Mouse (Mus musculus): ENCODE measurements around the gene Pacrg. TPM values are rescaled to one million over a fixed set of nuclear protein-coding genes. Genes with fewer than 3 reads are reported as not detected.

Pacrg gene
- polyA plus RNA-seq, 1 experiment from 2014 or later, result 0.57 TPM

GRCm38 (mm10) chr17:10614696-10615095, 225.4 kb downstream of the Pacrg start:
- no peak overlapping the region for H3K27ac ChIP-seq (ENCODE audit: low read depth, low read length)
- TF ChIP-seq CTCF (IDR thresholded peaks at IDR 0.05; ENCODE audit: low read depth), result no peak
- no peaks in the 10 kb centered on the region for H3K27me3 ChIP-seq (replicated peaks; ENCODE audit: control insufficient read depth, insufficient read depth, low read length)
- WGBS, result 73% methylated on average over 6 of the region's 6 CpGs
- no peaks in the 10 kb centered on the region for H3K4me1 ChIP-seq (replicated peaks; ENCODE audit: control insufficient read depth, insufficient read depth, low read length)
- H3K9me3 ChIP-seq (ENCODE audit: control insufficient read depth), result no peaks in the 10 kb centered on the region
- no peak overlapping the region for H3K4me2 ChIP-seq (replicated peaks; ENCODE audit: low read depth)
- no peak for ATAC-seq
- H3K9ac ChIP-seq (ENCODE audit: low read depth, low read length), result no peak overlapping the region
- no peaks in the 10 kb centered on the region for H3K36me3 ChIP-seq (ENCODE audit: control insufficient read depth, insufficient read depth)
- H3K4me3 ChIP-seq (ENCODE audit: low read depth, low read length), result no peak overlapping the region

GRCm38 (mm10) chr17:10611626-10612025, 228.5 kb downstream of the Pacrg start:
- Histone ChIP-seq H3K9me3 (ENCODE audit: control insufficient read depth) (no peaks in the 10 kb centered on the region), H3K27me3 (replicated peaks; ENCODE audit: control insufficient read depth, insufficient read depth, low read length) (no peaks in the 10 kb centered on the region), H3K36me3 (ENCODE audit: control insufficient read depth, insufficient read depth) (no peaks in the 10 kb centered on the region), H3K4me2 (replicated peaks; ENCODE audit: low read depth) (no peak overlapping the region), H3K9ac (ENCODE audit: low read depth, low read length) (no peak overlapping the region), H3K4me1 (replicated peaks; ENCODE audit: control insufficient read depth, insufficient read depth, low read length) (no peaks in the 10 kb centered on the region), H3K4me3 (ENCODE audit: low read depth, low read length) (no peak overlapping the region), H3K27ac (ENCODE audit: low read depth, low read length) (no peak overlapping the region)
- 54% methylated on average over 3 of the region's 3 CpGs for WGBS
- no peak for TF ChIP-seq CTCF (IDR thresholded peaks at IDR 0.05; ENCODE audit: low read depth)
- ATAC-seq, result no peak

GRCm38 (mm10) chr17:10608146-10608545, 232.0 kb downstream of the Pacrg start:
- WGBS, result 73% methylated on average over 4 of the region's 4 CpGs
- no peak overlapping the region for H3K27ac ChIP-seq (ENCODE audit: low read depth, low read length)
- no peaks in the 10 kb centered on the region for H3K36me3 ChIP-seq (ENCODE audit: control insufficient read depth, insufficient read depth)
- H3K27me3 ChIP-seq (replicated peaks; ENCODE audit: control insufficient read depth, insufficient read depth, low read length), result no peaks in the 10 kb centered on the region
- H3K4me3 ChIP-seq (ENCODE audit: low read depth, low read length), result no peak overlapping the region
- no peak overlapping the region for H3K4me2 ChIP-seq (replicated peaks; ENCODE audit: low read depth)
- no peaks in the 10 kb centered on the region for H3K9me3 ChIP-seq (ENCODE audit: control insufficient read depth)
- TF ChIP-seq CTCF (IDR thresholded peaks at IDR 0.05; ENCODE audit: low read depth), result no peak
- no peaks in the 10 kb centered on the region for H3K4me1 ChIP-seq (replicated peaks; ENCODE audit: control insufficient read depth, insufficient read depth, low read length)
- no peak overlapping the region for H3K9ac ChIP-seq (ENCODE audit: low read depth, low read length)
- no peak for ATAC-seq

- ATAC-seq, result no peak
- Histone ChIP-seq H3K4me2 (replicated peaks; ENCODE audit: low read depth) (no peak overlapping the region), H3K27me3 (replicated peaks; ENCODE audit: control insufficient read depth, insufficient read depth, low read length) (no peaks in the 10 kb centered on the region), H3K4me1 (replicated peaks; ENCODE audit: control insufficient read depth, insufficient read depth, low read length) (no peaks in the 10 kb centered on the region), H3K27ac (ENCODE audit: low read depth, low read length) (no peak overlapping the region), H3K4me3 (ENCODE audit: low read depth, low read length) (no peak overlapping the region), H3K36me3 (ENCODE audit: control insufficient read depth, insufficient read depth) (no peaks in the 10 kb centered on the region), H3K9me3 (ENCODE audit: control insufficient read depth) (no peaks in the 10 kb centered on the region), H3K9ac (ENCODE audit: low read depth, low read length) (no peak overlapping the region)
- 56% methylated on average over 3 of the region's 3 CpGs for WGBS
- TF ChIP-seq CTCF (IDR thresholded peaks at IDR 0.05; ENCODE audit: low read depth), result no peak
Measured at GRCm38 (mm10) chr17:10606090-10606489, 234.0 kb downstream of the Pacrg start.

GRCm38 (mm10) chr17:10597741-10598140, 242.4 kb downstream of the Pacrg start:
- Histone ChIP-seq H3K27ac (ENCODE audit: low read depth, low read length) (no peak overlapping the region), H3K4me1 (replicated peaks; ENCODE audit: control insufficient read depth, insufficient read depth, low read length) (no peaks in the 10 kb centered on the region), H3K9ac (ENCODE audit: low read depth, low read length) (no peak overlapping the region), H3K4me3 (ENCODE audit: low read depth, low read length) (no peak overlapping the region), H3K27me3 (replicated peaks; ENCODE audit: control insufficient read depth, insufficient read depth, low read length) (no peaks in the 10 kb centered on the region), H3K4me2 (replicated peaks; ENCODE audit: low read depth) (no peak overlapping the region), H3K36me3 (ENCODE audit: control insufficient read depth, insufficient read depth) (no peaks in the 10 kb centered on the region), H3K9me3 (ENCODE audit: control insufficient read depth) (no peaks in the 10 kb centered on the region)
- no peak for ATAC-seq
- no peak for TF ChIP-seq CTCF (IDR thresholded peaks at IDR 0.05; ENCODE audit: low read depth)
- 89% methylated on average over 4 of the region's 4 CpGs for WGBS

- H3K9ac ChIP-seq (ENCODE audit: low read depth, low read length), result no peak overlapping the region
- no peaks in the 10 kb centered on the region for H3K4me1 ChIP-seq (replicated peaks; ENCODE audit: control insufficient read depth, insufficient read depth, low read length)
- no peak for TF ChIP-seq CTCF (IDR thresholded peaks at IDR 0.05; ENCODE audit: low read depth)
- WGBS, result 58% methylated on average over 7 of the region's 7 CpGs
- no peaks in the 10 kb centered on the region for H3K27me3 ChIP-seq (replicated peaks; ENCODE audit: control insufficient read depth, insufficient read depth, low read length)
- H3K9me3 ChIP-seq (ENCODE audit: control insufficient read depth), result no peaks in the 10 kb centered on the region
- no peak overlapping the region for H3K4me2 ChIP-seq (replicated peaks; ENCODE audit: low read depth)
- no peak overlapping the region for H3K27ac ChIP-seq (ENCODE audit: low read depth, low read length)
- H3K36me3 ChIP-seq (ENCODE audit: control insufficient read depth, insufficient read depth), result no peaks in the 10 kb centered on the region
- ATAC-seq, result no peak
- H3K4me3 ChIP-seq (ENCODE audit: low read depth, low read length), result no peak overlapping the region
Measured at GRCm38 (mm10) chr17:10589604-10590003, 250.5 kb downstream of the Pacrg start.

- Histone ChIP-seq H3K9me3 (ENCODE audit: control insufficient read depth) (no peaks in the 10 kb centered on the region), H3K4me3 (ENCODE audit: low read depth, low read length) (no peak overlapping the region), H3K27me3 (replicated peaks; ENCODE audit: control insufficient read depth, insufficient read depth, low read length) (no peaks in the 10 kb centered on the region), H3K27ac (ENCODE audit: low read depth, low read length) (no peak overlapping the region), H3K4me2 (replicated peaks; ENCODE audit: low read depth) (no peak overlapping the region), H3K9ac (ENCODE audit: low read depth, low read length) (no peak overlapping the region), H3K36me3 (ENCODE audit: control insufficient read depth, insufficient read depth) (no peaks in the 10 kb centered on the region), H3K4me1 (replicated peaks; ENCODE audit: control insufficient read depth, insufficient read depth, low read length) (no peaks in the 10 kb centered on the region)
- no peak for ATAC-seq
- 79% methylated on average over 7 of the region's 7 CpGs for WGBS
- TF ChIP-seq CTCF (IDR thresholded peaks at IDR 0.05; ENCODE audit: low read depth), result no peak
Measured at GRCm38 (mm10) chr17:10588922-10589400, 251.2 kb downstream of the Pacrg start.
